Mouse (Mus musculus): Measurements from ENCODE around the gene Sf3b4.
A peak's percentile ranks its signal among the peaks of the same experiment; 100 is the strongest.

Gene Sf3b4

DNA sequence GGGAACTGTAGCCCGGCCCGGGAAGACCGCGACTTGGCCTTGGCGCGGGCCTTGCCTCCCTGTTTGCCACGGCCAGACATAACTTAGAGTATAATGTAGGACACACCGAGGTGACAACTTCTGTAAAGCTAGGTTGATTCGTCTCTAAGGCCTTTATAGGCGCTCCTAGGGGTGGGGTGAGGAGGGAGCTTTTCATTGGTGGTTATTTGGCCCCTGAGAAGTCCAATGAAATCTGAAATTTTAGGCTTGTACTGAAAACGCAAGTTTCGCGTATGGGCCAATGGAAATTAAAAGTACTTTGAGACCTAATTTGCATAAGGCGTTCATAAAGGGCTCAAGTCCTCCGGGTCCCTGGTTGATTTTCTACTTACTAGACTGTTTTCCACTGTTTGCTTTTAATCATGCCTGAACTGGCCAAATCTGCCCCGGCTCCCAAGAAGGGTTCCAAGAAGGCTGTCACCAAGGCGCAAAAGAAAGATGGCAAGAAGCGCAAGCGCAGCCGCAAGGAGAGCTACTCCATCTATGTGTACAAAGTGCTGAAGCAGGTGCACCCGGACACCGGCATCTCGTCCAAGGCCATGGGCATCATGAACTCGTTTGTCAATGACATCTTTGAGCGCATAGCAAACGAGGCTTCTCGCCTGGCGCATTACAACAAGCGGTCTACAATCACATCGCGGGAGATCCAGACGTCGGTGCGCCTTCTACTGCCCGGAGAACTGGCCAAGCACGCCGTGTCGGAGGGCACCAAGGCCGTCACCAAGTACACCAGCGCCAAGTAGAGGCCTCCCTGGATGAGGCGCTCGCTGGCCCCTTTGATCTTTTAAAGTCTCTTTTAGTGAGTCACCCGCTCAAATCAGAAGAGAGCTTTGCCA is 48.9 kb downstream of the Sf3b4 start, which contains the start of the genes Hist2h2ac and Hist2h2be:
Gene Hist2h2ac (minus strand): TSS at position 116 of the 875 bp plus-strand sequence.
Gene Hist2h2be (plus strand): TSS at position 355 of the 875 bp plus-strand sequence.
- DNase-seq, result peak; percentile 94 to 96

GRCm38 (mm10) chr3:96221640-96222038 is 49.5 kb downstream of the Sf3b4 start:
- DNase-seq, result no peak

DNA sequence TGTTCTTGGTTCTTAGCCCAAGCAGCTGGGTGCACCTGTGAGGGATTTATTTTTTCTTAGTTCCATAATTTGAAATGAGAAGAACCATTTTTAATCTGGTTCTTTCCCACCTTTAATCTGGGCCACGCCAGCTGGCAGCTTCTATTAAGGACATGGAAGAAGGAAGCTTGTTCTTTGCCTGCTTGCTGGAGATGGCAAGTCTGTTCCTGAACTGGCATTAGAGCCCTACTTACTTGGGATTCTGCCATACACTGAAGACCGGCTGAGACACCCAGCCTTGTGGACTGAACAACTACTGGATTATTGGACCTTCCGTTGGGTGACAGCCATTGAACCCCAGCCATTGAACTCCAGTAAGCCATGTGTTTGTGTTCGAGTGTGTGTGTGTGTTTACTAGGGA is 50.6 kb downstream of the Sf3b4 start:
- no peak for DNase-seq

DNA sequence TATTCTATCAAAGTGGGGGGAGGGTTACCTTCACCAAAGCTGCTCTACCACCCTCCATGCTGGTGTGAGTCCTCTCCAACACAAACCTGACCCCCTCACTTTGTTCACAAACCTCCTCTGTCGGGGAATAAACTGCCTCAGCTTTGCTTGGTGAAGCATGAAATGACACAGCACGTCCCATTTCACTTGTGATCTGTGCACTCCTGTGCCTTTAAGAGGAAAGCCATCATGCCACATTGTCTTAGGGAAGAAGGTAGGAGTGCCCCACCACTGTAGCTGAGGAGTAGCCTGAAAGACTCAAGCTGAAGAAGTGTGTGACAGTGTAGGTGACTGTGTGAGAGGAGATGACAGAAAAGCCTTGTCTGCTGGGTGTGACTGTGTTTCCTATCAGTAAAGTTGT is 53.3 kb downstream of the Sf3b4 start:
- DNase-seq, result no peak

All from kidney, adult 8-10 months (tissue).